Mouse (Mus musculus): ENCODE measurements around the gene Snx15.

Snx15 gene

GRCm38 (mm10) chr19:6118677-6119185 is 9.4 kb downstream of the Snx15 start:
- DNase-seq (ENCODE audit: low spot score) = no peak

GRCm38 (mm10) chr19:6117986-6118676 is 10.0 kb downstream of the Snx15 start, which contains the start of gene Sac3d1:
Gene Sac3d1 (minus strand): TSS chr19:6118650.
- peak; percentile 89 for DNase-seq (ENCODE audit: low spot score)

- no peak for DNase-seq (ENCODE audit: low spot score)
Measured at GRCm38 (mm10) chr19:6117346-6117985, 10.6 kb downstream of the Snx15 start.

- DNase-seq (ENCODE audit: low spot score) = no peak
Measured at GRCm38 (mm10) chr19:6116113-6116850, 11.8 kb downstream of the Snx15 start.

- DNase-seq (ENCODE audit: low spot score) = no peak
Measured at GRCm38 (mm10) chr19:6113116-6113515, 15.0 kb downstream of the Snx15 start.

GRCm38 (mm10) chr19:6105586-6105985 is 22.5 kb downstream of the Snx15 start, which contains the start of gene Naaladl1:
Gene Naaladl1 (plus strand): TSS chr19:6105782.
- DNase-seq (ENCODE audit: low spot score) = no peak

- DNase-seq (ENCODE audit: low spot score) = no peak
Measured at GRCm38 (mm10) chr19:6104476-6104875, 23.6 kb downstream of the Snx15 start.

GRCm38 (mm10) chr19:6102169-6102853 is 25.8 kb downstream of the Snx15 start:
- no peak for DNase-seq (ENCODE audit: low spot score)

- no peak for DNase-seq (ENCODE audit: low spot score)
Measured at GRCm38 (mm10) chr19:6101186-6101585, 26.9 kb downstream of the Snx15 start.

- DNase-seq (ENCODE audit: low spot score) = no peak
Measured at GRCm38 (mm10) chr19:6097847-6098246, 30.3 kb downstream of the Snx15 start.

- DNase-seq (ENCODE audit: low spot score) = no peak
Measured at GRCm38 (mm10) chr19:6094119-6094518, 34.0 kb downstream of the Snx15 start, which contains the start of gene AC131692.1. Gene AC131692.1 (plus strand): TSS chr19:6094419.

GRCm38 (mm10) chr19:6088841-6089240 is 39.3 kb downstream of the Snx15 start:
- DNase-seq (ENCODE audit: low spot score) = no peak

GRCm38 (mm10) chr19:6085417-6085879 is 42.7 kb downstream of the Snx15 start:
- DNase-seq (ENCODE audit: low spot score) = no peak

GRCm38 (mm10) chr19:6084478-6085248 is 43.4 kb downstream of the Snx15 start, which contains the start of the genes Zfpl1 and Cdca5:
Gene Zfpl1 (minus strand): TSS chr19:6084956.
Gene Cdca5 (plus strand): TSS chr19:6084983.
- peak; percentile 97 for DNase-seq (ENCODE audit: low spot score)

- no peak for DNase-seq (ENCODE audit: low spot score)
Measured at GRCm38 (mm10) chr19:6082156-6082555, 45.9 kb downstream of the Snx15 start, which contains the start of gene Gm28374. Gene Gm28374 (minus strand): TSS chr19:6082256.

- DNase-seq (ENCODE audit: low spot score) = no peak
Measured at GRCm38 (mm10) chr19:6079983-6080480, 48.1 kb downstream of the Snx15 start, which contains the start of gene Tmem262. Gene Tmem262 (plus strand): TSS chr19:6080033.

GRCm38 (mm10) chr19:6076564-6077393 is 51.3 kb downstream of the Snx15 start, which contains the start of gene Vps51:
Gene Vps51 (minus strand): TSS chr19:6077231.
- DNase-seq (ENCODE audit: low spot score) = peak; percentile 87

GRCm38 (mm10) chr19:6073889-6074288 is 54.2 kb downstream of the Snx15 start:
- DNase-seq (ENCODE audit: low spot score) = no peak

- DNase-seq (ENCODE audit: low spot score) = no peak
Measured at GRCm38 (mm10) chr19:6071261-6071660, 56.8 kb downstream of the Snx15 start.

Measured in layer of hippocampus, adult 11-12 months (tissue).